13 mouse cellular contexts compared by ENCODE assay signal in the genomic region with DNA sequence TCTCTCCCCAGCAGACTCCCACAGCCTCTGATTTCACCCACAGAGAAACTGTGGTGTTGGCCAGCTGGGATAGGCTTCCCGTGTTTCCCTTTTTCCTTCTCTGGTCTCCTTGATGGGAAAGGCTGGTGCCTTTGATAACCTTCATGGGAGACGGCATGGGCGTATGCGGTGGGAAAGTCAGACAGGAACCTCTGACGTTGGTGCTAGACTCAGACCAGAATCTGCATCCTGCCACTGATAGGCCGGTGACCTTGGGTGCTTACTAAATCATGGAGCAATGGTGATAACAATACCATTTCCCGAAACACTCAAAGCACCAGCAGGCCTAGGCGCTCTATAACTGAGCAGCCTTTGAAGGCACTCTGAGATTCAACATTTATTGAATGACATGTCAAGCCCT. TPM values are rescaled to one million over a fixed set of nuclear protein-coding genes. Genes with fewer than 3 reads are reported as not detected.
DNase-seq lines count a peak whose midpoint lies in the region; ATAC-seq and TF ChIP-seq lines count a peak whose summit lies in the region.
"Had no signal": no experiment of that assay in that cellular context is flagged by ENCODE, and none has a peak within 500 bp of the region (broad histone marks: within the 10 kb centered on the region; RNA-seq: fewer than 3 reads in every experiment).

No protein-coding gene starts in this region.

- DNase-seq in heart, adult 2 months = peak in 1 of 2 experiments; percentile 46
- no peak for DNase-seq in heart, postnatal 14 days
- DNase-seq in adrenal gland, postnatal 10 days = peak; percentile 57
- DNase-seq in heart, postnatal 0 days (ENCODE audit: low spot score) = peak; percentile 64
- no peak for DNase-seq in midbrain, embryonic 10.5 days (ENCODE audit: low spot score)
- DNase-seq in neural tube, embryonic 10.5 days (ENCODE audit: extremely low spot score, low spot score) = no peak
- DNase-seq: cerebellum, postnatal 10 days; thymus, postnatal 36 days had no signal

- no peaks in the 10 kb centered on the region for H3K36me3 ChIP-seq in heart, adult 2 months (ENCODE audit: control insufficient read depth, insufficient read depth, low read length)
- H3K36me3 ChIP-seq in heart, postnatal 0 days (replicated peaks; ENCODE audit: control insufficient read depth, insufficient read depth, low read length) = peaks cover 9% of the 10 kb centered on the region; the same call in 1 of the 2 replicates
- H3K36me3 ChIP-seq in liver, embryonic 15.5 days (replicated peaks) = no peaks in the 10 kb centered on the region
- H3K36me3 ChIP-seq in midbrain, embryonic 10.5 days = peaks cover 59% of the 10 kb centered on the region

- no peak for TF ChIP-seq CTCF in heart, adult 2 months (IDR thresholded peaks at IDR 0.05)
- no peak for TF ChIP-seq CTCF in heart, postnatal 0 days (IDR thresholded peaks at IDR 0.05; ENCODE audit: low read depth)

- no peaks in the 10 kb centered on the region for H3K9me3 ChIP-seq in heart, postnatal 0 days (replicated peaks; ENCODE audit: control insufficient read depth, low read length)
- no peaks in the 10 kb centered on the region for H3K9me3 ChIP-seq in liver, embryonic 15.5 days (replicated peaks)
- H3K9me3 ChIP-seq in midbrain, embryonic 10.5 days (replicated peaks) = no peaks in the 10 kb centered on the region
- H3K9me3 ChIP-seq: embryonic facial prominence, embryonic 15.5 days; limb, embryonic 15.5 days had no signal

- no peaks in the 10 kb centered on the region for H3K79me2 ChIP-seq in heart, adult 2 months (replicated peaks; ENCODE audit: control insufficient read depth, insufficient read depth, low read length)

- no peak overlapping the region for H3K4me3 ChIP-seq in heart, adult 2 months
- H3K4me3 ChIP-seq in heart, postnatal 0 days (ENCODE audit: low read depth, low read length) = no peak overlapping the region
- no peak overlapping the region for H3K4me3 ChIP-seq in liver, embryonic 15.5 days (replicated peaks)
- H3K4me3 ChIP-seq in midbrain, embryonic 10.5 days = no peak overlapping the region
- H3K4me3 ChIP-seq: embryonic facial prominence, embryonic 15.5 days; limb, embryonic 15.5 days had no signal

- TF ChIP-seq EP300 in heart, adult 2 months (IDR thresholded peaks at IDR 0.05; ENCODE audit: insufficient read depth, low read depth, low read length) = peak; percentile 81
- TF ChIP-seq EP300 in heart, postnatal 0 days (IDR thresholded peaks at IDR 0.05; ENCODE audit: low read depth) = peak; percentile 62

- peaks cover 19% of the 10 kb centered on the region for H3K4me1 ChIP-seq in heart, adult 2 months (ENCODE audit: control insufficient read depth, insufficient read depth, low read length)
- no peaks in the 10 kb centered on the region for H3K4me1 ChIP-seq in heart, postnatal 0 days (ENCODE audit: control insufficient read depth, insufficient read depth)
- H3K4me1 ChIP-seq in liver, embryonic 15.5 days (replicated peaks) = no peaks in the 10 kb centered on the region
- H3K4me1 ChIP-seq in midbrain, embryonic 10.5 days = no peaks in the 10 kb centered on the region
- H3K4me1 ChIP-seq: embryonic facial prominence, embryonic 15.5 days had no signal

- no peak overlapping the region for H3K9ac ChIP-seq in heart, adult 2 months (ENCODE audit: low read depth, low read length)
- no peak overlapping the region for H3K9ac ChIP-seq in heart, postnatal 0 days (replicated peaks; ENCODE audit: low read depth, low read length)
- H3K9ac ChIP-seq in liver, embryonic 15.5 days = no peak overlapping the region
- H3K9ac ChIP-seq: embryonic facial prominence, embryonic 15.5 days; limb, embryonic 15.5 days had no signal

- intact Hi-C loops in heart, adult 2 months (cut with DNase I) = no loop called here
- intact Hi-C loops in heart, postnatal 14 days (cut with DNase I) = no loop called here

- 54% methylated on average over 8 of the region's 8 CpGs for WGBS in heart, adult 2 months
- WGBS in heart, postnatal 0 days = 44% methylated on average over 8 of the region's 8 CpGs
- 45% methylated on average over 8 of the region's 8 CpGs for WGBS in liver, embryonic 15.5 days (ENCODE audit: insufficient replicate concordance)
- 92% methylated on average over 8 of the region's 8 CpGs for WGBS in midbrain, embryonic 10.5 days

- H3K27me3 ChIP-seq in heart, adult 2 months (ENCODE audit: control insufficient read depth, insufficient read depth, low read length) = no peaks in the 10 kb centered on the region
- H3K27me3 ChIP-seq in heart, postnatal 0 days (ENCODE audit: control insufficient read depth, insufficient read depth, low read length) = no peaks in the 10 kb centered on the region
- H3K27me3 ChIP-seq in liver, embryonic 15.5 days = no peaks in the 10 kb centered on the region
- no peaks in the 10 kb centered on the region for H3K27me3 ChIP-seq in midbrain, embryonic 10.5 days (ENCODE audit: low read depth, poor library complexity, severe bottlenecking)
- H3K27me3 ChIP-seq: embryonic facial prominence, embryonic 15.5 days; limb, embryonic 15.5 days had no signal

- H3K4me2 ChIP-seq in heart, postnatal 0 days (ENCODE audit: low read depth, low read length) = no peak overlapping the region
- no peak overlapping the region for H3K4me2 ChIP-seq in liver, embryonic 15.5 days
- H3K4me2 ChIP-seq: embryonic facial prominence, embryonic 15.5 days; limb, embryonic 15.5 days had no signal

- TF ChIP-seq POLR2A in heart, adult 2 months (IDR thresholded peaks at IDR 0.05; ENCODE audit: insufficient read depth, low read depth, low read length) = peak; percentile 30; the same call in 1 of the 2 replicates

- H3K27ac ChIP-seq in heart, adult 2 months = peak overlapping the region; percentile 61
- H3K27ac ChIP-seq in heart, postnatal 0 days (ENCODE audit: low read depth) = peak overlapping the region; percentile 61
- no peak overlapping the region for H3K27ac ChIP-seq in liver, embryonic 15.5 days (replicated peaks)
- H3K27ac ChIP-seq in midbrain, embryonic 10.5 days (replicated peaks) = no peak overlapping the region
- H3K27ac ChIP-seq: embryonic facial prominence, embryonic 15.5 days; limb, embryonic 15.5 days had no signal

- peak; percentile 66 for ATAC-seq in heart, postnatal 0 days (ENCODE audit: insufficient read depth, low read depth)
- peak; percentile 26; the same call in 1 of the 2 replicates for ATAC-seq in liver, embryonic 15.5 days (ENCODE audit: insufficient read depth)
- ATAC-seq in CD4-positive, CD25-positive, alpha-beta regulatory T cell, adult 4 months = no peak

RNA-seq across cellular contexts. Expression of a gene that starts 27.5 kb away (rescaled TPM):
- 1 to 10 TPM; 6.6 to 7.3 TPM for total RNA-seq in heart, adult 2 months (2021)
- polyA plus RNA-seq in heart, adult 2 months (2012; rRNA removed) = 12.8 and 15.2 TPM in 2 replicates
- 10 to 100 TPM; 13.2 to 18.6 TPM for total RNA-seq in heart, postnatal 14 days (2021)
- 10 to 100 TPM; 13.4 to 16.0 TPM for total RNA-seq in adrenal gland, postnatal 10 days (2021)
- 17.8 and 25.8 TPM in 2 replicates for total RNA-seq in heart, postnatal 0 days (2014; rRNA removed; ENCODE audit: low replicate concordance)
- 13.3 and 13.5 TPM in 2 replicates for polyA plus RNA-seq in heart, postnatal 0 days (2015; fragmentation: Nextera tagmentation; extraction: Ambion mirVana)
- polyA plus RNA-seq in liver, embryonic 15.5 days (2015; fragmentation: Nextera tagmentation; extraction: Ambion mirVana) = 2.2 and 2.6 TPM in 2 replicates
- 26.8 and 29.6 TPM in 2 replicates for polyA plus RNA-seq in midbrain, embryonic 10.5 days (2016; fragmentation: Nextera tagmentation; extraction: Ambion mirVana)
- polyA plus RNA-seq in CD4-positive, CD25-positive, alpha-beta regulatory T cell, adult 4 months (2017; shearing (Covaris generic)) = 1 to 10 TPM; 1.7 to 5.1 TPM

RNA-seq across cellular contexts. Expression of a gene that starts 27.6 kb away (rescaled TPM):
- total RNA-seq in heart, adult 2 months (2021) = 1 to 10 TPM in 1 of 2 experiments, under 1 TPM in 1; 0.93 to 1.5 TPM
- 1.2 and 1.5 TPM in 2 replicates for polyA plus RNA-seq in heart, adult 2 months (2012; rRNA removed)
- total RNA-seq in heart, postnatal 14 days (2021) = 1 to 10 TPM; 1.7 to 2.1 TPM
- 1 to 10 TPM; 3.6 to 5.2 TPM for total RNA-seq in adrenal gland, postnatal 10 days (2021)
- 1.2 and 1.5 TPM in 2 replicates for total RNA-seq in heart, postnatal 0 days (2014; rRNA removed; ENCODE audit: low replicate concordance)
- 3.4 and 4.8 TPM in 2 replicates for polyA plus RNA-seq in heart, postnatal 0 days (2015; fragmentation: Nextera tagmentation; extraction: Ambion mirVana)
- polyA plus RNA-seq in liver, embryonic 15.5 days (2015; fragmentation: Nextera tagmentation; extraction: Ambion mirVana) = 8.0 and 8.8 TPM in 2 replicates
- polyA plus RNA-seq in midbrain, embryonic 10.5 days (2016; fragmentation: Nextera tagmentation; extraction: Ambion mirVana) = 29.6 and 32.3 TPM in 2 replicates
- polyA plus RNA-seq in CD4-positive, CD25-positive, alpha-beta regulatory T cell, adult 4 months (2017; shearing (Covaris generic)) = 10 to 100 TPM in 1 of 2 experiments, 1 to 10 TPM in 1; 9.8 to 14.9 TPM

RNA-seq across cellular contexts. Expression of a gene that starts 42.5 kb away (rescaled TPM):
- under 1 TPM; 0.16 to 0.26 TPM for total RNA-seq in heart, adult 2 months (2021)
- polyA plus RNA-seq in heart, adult 2 months (2012; rRNA removed) = 0.06 and 0.14 TPM in 2 replicates
- total RNA-seq in heart, postnatal 14 days (2021) = under 1 TPM; 0.56 to 0.76 TPM
- under 1 TPM; 0.57 to 1.00 TPM for total RNA-seq in adrenal gland, postnatal 10 days (2021)
- 1.5 TPM in 1 of 2 replicates, not detected in the other for total RNA-seq in heart, postnatal 0 days (2014; rRNA removed; ENCODE audit: low replicate concordance)
- polyA plus RNA-seq in heart, postnatal 0 days (2015; fragmentation: Nextera tagmentation; extraction: Ambion mirVana) = 0.29 and 0.30 TPM in 2 replicates
- polyA plus RNA-seq in liver, embryonic 15.5 days (2015; fragmentation: Nextera tagmentation; extraction: Ambion mirVana) = 0.06 and 0.15 TPM in 2 replicates
- 1.7 and 2.2 TPM in 2 replicates for polyA plus RNA-seq in midbrain, embryonic 10.5 days (2016; fragmentation: Nextera tagmentation; extraction: Ambion mirVana)
- polyA plus RNA-seq in CD4-positive, CD25-positive, alpha-beta regulatory T cell, adult 4 months (2017; shearing (Covaris generic)) = under 1 TPM in 1 of 2 experiments, not detected in 1; 0.20 TPM
- polyA plus RNA-seq: C2C12 had no signal

RNA-seq across cellular contexts. Expression of a gene that starts 50.8 kb away (rescaled TPM):
- under 1 TPM in 1 of 2 experiments, not detected in 1; 0.23 TPM for total RNA-seq in heart, adult 2 months (2021)
- 0.44 and 1.3 TPM in 2 replicates for polyA plus RNA-seq in heart, adult 2 months (2012; rRNA removed)
- total RNA-seq in heart, postnatal 14 days (2021) = under 1 TPM; 0.07 to 0.12 TPM
- total RNA-seq in adrenal gland, postnatal 10 days (2021) = under 1 TPM; 0.39 to 0.42 TPM
- 1.3 TPM in 1 of 2 replicates, not detected in the other for total RNA-seq in heart, postnatal 0 days (2014; rRNA removed; ENCODE audit: low replicate concordance)
- 0.04 TPM in 1 of 2 replicates, not detected in the other for polyA plus RNA-seq in heart, postnatal 0 days (2015; fragmentation: Nextera tagmentation; extraction: Ambion mirVana)
- not detected in 2 replicates for polyA plus RNA-seq in liver, embryonic 15.5 days (2015; fragmentation: Nextera tagmentation; extraction: Ambion mirVana)
- 0.17 and 0.20 TPM in 2 replicates for polyA plus RNA-seq in midbrain, embryonic 10.5 days (2016; fragmentation: Nextera tagmentation; extraction: Ambion mirVana)
- polyA plus RNA-seq in CD4-positive, CD25-positive, alpha-beta regulatory T cell, adult 4 months (2017; shearing (Covaris generic)) = not detected

Comparison
In these comparisons a context has a peak if more than half of its experiments do, and no peak if none do; other contexts are left out.
1. DNase-seq: peak in adrenal gland, postnatal 10 days (single experiment) and heart, postnatal 0 days (single experiment); none in heart, postnatal 14 days (0 of 2), midbrain, embryonic 10.5 days (single experiment) and neural tube, embryonic 10.5 days (single experiment).
2. H3K27ac ChIP-seq: peak in heart, adult 2 months (single experiment) and heart, postnatal 0 days (single experiment); none in liver, embryonic 15.5 days (single experiment) and midbrain, embryonic 10.5 days (single experiment).